Mouse (Mus musculus): Measurements from ENCODE around the gene Serpine3. TPM values are rescaled to one million over a fixed set of nuclear protein-coding genes. Genes with fewer than 3 reads are reported as not detected.

Gene Serpine3
- polyA plus RNA-seq, 1 experiment from 2014 or later: not detected

DNA sequence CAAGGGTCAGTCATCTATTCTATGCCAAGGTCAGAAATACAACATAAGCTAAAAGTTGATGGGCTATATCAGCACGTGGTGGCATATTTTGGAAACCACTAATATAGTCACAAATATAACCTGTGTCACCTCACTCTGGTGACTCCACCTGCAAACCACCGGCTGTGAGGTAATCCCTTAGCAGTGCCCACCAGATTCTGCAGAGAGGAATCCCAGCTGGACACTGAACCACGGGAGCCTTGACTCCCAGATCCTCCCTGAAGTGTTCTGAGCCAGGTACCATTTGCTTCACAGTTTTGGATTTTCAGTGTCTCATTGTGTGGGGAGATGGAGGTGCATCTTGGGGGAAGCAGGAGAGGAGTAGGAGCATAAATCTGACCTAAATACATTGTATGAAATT lies 13.1 kb upstream of the Serpine3 start:
- Histone ChIP-seq H3K4me2 (replicated peaks; ENCODE audit: low read depth, low read length) (no peak overlapping the region), H3K4me3 (ENCODE audit: low read length) (no peak overlapping the region), H3K9me3 (ENCODE audit: low read length) (0 out of 2 replicates have a peak, but pooled peaks cover 6% of the 10 kb centered on the region), H3K27me3 (ENCODE audit: insufficient read depth, low read length) (no peaks in the 10 kb centered on the region), H3K4me1 (ENCODE audit: insufficient read depth, low read length) (no peaks in the 10 kb centered on the region), H3K36me3 (ENCODE audit: insufficient read depth, low read length) (no peaks in the 10 kb centered on the region), H3K9ac (replicated peaks; ENCODE audit: low read length) (no peak overlapping the region), H3K27ac (ENCODE audit: low read length) (no peak overlapping the region)
- no peak for ATAC-seq (ENCODE audit: low FRiP score, low TSS enrichment)
- 64% methylated on average over 3 of the region's 3 CpGs for WGBS

DNA sequence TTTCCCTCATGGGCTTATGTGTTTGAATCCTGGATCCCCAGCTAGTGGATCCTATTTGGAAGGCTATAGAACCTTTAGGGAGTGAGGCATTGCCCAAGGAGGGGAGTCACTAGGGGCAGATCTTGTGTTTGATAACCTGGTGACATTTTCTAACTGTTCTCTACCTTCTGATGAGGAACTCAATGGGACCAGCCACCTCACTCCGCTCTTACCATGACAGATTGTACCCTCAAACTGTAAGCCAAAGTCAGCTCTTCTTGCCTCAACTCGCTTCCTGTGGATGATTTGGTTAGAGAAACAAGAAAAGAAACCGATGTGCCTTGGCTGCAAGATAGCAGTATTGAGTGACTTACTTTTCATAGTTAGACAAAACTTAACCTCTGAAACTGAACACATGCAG lies 11.7 kb upstream of the Serpine3 start:
- Histone ChIP-seq H3K4me3 (ENCODE audit: low read length) (no peak overlapping the region), H3K27ac (ENCODE audit: low read length) (no peak overlapping the region), H3K4me1 (ENCODE audit: insufficient read depth, low read length) (no peaks in the 10 kb centered on the region), H3K9ac (replicated peaks; ENCODE audit: low read length) (no peak overlapping the region), H3K4me2 (replicated peaks; ENCODE audit: low read depth, low read length) (no peak overlapping the region), H3K9me3 (ENCODE audit: low read length) (0 out of 2 replicates have a peak, but pooled peaks cover 6% of the 10 kb centered on the region), H3K36me3 (ENCODE audit: insufficient read depth, low read length) (no peaks in the 10 kb centered on the region), H3K27me3 (ENCODE audit: insufficient read depth, low read length) (no peaks in the 10 kb centered on the region)
- 93% methylated on average over 3 of the region's 3 CpGs for WGBS
- ATAC-seq (ENCODE audit: low FRiP score, low TSS enrichment): no peak

DNA sequence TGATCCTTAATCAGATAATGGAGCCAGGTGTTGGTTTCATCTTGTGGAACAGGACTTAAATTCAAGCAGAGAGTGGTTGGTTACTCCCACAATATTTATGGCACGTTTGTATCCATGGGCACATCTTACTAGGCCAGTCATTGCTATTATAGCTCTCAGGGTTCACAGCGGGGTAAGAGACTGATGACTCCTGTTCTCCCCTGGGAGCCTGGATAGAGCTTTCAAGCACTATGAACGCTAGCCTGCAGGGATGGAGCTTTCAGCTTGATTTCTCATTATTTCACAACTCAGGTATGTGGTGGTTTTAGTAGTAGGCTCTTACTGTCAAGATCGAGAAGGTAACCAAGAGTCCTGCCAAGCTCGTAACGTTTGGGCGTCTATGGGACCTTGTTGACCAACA lies 7.5 kb upstream of the Serpine3 start:
- ATAC-seq (ENCODE audit: low FRiP score, low TSS enrichment): no peak

DNA sequence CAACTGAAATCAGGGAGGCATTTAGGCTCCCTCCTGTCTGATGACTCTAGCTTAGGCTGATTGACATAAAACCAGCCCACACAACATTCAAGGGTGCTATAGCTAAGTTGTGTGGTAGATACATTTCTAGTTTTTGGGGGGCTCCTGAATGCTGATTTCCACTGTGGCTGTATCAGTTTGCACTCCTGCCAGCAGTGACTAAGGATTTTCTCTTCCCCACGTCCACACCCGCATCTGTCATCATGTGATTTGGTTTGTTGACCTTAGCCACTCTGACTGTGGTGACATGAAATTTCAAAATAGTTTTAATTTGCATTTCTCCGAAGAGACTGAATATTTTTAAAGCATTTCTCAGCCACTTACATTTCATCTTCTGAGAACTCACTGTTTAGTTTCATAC lies 6.0 kb upstream of the Serpine3 start:
- ATAC-seq (ENCODE audit: low FRiP score, low TSS enrichment): no peak

More for the DNA sequence above, 7.5 kb upstream of the Serpine3 start:
- H3K4me2 ChIP-seq (replicated peaks; ENCODE audit: low read depth, low read length): no peak overlapping the region
- no peak overlapping the region for H3K4me3 ChIP-seq (ENCODE audit: low read length)
- no peaks in the 10 kb centered on the region for H3K4me1 ChIP-seq (ENCODE audit: insufficient read depth, low read length)
- no peaks in the 10 kb centered on the region for H3K36me3 ChIP-seq (ENCODE audit: insufficient read depth, low read length)
- no peak overlapping the region for H3K27ac ChIP-seq (ENCODE audit: low read length)
- WGBS: 81% methylated on average over 7 of the region's 7 CpGs
- no peaks in the 10 kb centered on the region for H3K9me3 ChIP-seq (ENCODE audit: low read length)
- no peaks in the 10 kb centered on the region for H3K27me3 ChIP-seq (ENCODE audit: insufficient read depth, low read length)
- no peak overlapping the region for H3K9ac ChIP-seq (replicated peaks; ENCODE audit: low read length)

DNA sequence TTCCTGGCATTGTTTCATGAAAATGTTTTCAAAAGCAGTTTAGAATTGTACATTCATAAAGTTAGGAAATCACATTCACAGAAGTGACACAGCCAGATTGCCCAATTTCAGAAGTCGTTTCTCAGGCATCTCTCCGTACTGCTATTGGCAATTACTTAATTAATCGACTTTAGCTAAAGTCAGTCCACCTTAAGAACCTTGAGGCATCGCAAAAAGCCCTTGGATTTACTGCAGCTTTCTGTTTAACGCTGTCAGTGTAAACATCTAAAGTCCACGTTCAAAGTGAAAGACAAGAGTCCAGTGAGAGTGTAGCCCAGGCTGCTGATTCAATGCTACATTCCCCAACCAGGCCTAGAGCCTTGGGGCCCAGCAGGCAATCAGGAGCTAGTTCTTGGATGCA lies 1.1 kb upstream of the Serpine3 start:
- Histone ChIP-seq H3K4me2 (replicated peaks; ENCODE audit: low read depth, low read length) (no peak overlapping the region), H3K36me3 (ENCODE audit: insufficient read depth, low read length) (no peaks in the 10 kb centered on the region), H3K4me3 (ENCODE audit: low read length) (no peak overlapping the region), H3K9ac (replicated peaks; ENCODE audit: low read length) (no peak overlapping the region), H3K27ac (ENCODE audit: low read length) (no peak overlapping the region), H3K4me1 (ENCODE audit: insufficient read depth, low read length) (no peaks in the 10 kb centered on the region), H3K27me3 (ENCODE audit: insufficient read depth, low read length) (no peaks in the 10 kb centered on the region), H3K9me3 (ENCODE audit: low read length) (no peaks in the 10 kb centered on the region)
- no peak for ATAC-seq (ENCODE audit: low FRiP score, low TSS enrichment)
- WGBS: 66% methylated on average over 6 of the region's 6 CpGs

More for the DNA sequence above, 6.0 kb upstream of the Serpine3 start:
- Histone ChIP-seq H3K9me3 (ENCODE audit: low read length) (no peaks in the 10 kb centered on the region), H3K27ac (ENCODE audit: low read length) (no peak overlapping the region), H3K27me3 (ENCODE audit: insufficient read depth, low read length) (no peaks in the 10 kb centered on the region), H3K4me2 (replicated peaks; ENCODE audit: low read depth, low read length) (no peak overlapping the region), H3K4me1 (ENCODE audit: insufficient read depth, low read length) (no peaks in the 10 kb centered on the region), H3K4me3 (ENCODE audit: low read length) (no peak overlapping the region), H3K36me3 (ENCODE audit: insufficient read depth, low read length) (no peaks in the 10 kb centered on the region), H3K9ac (replicated peaks; ENCODE audit: low read length) (no peak overlapping the region)
- 73% methylated on average over 3 of the region's 3 CpGs for WGBS

DNA sequence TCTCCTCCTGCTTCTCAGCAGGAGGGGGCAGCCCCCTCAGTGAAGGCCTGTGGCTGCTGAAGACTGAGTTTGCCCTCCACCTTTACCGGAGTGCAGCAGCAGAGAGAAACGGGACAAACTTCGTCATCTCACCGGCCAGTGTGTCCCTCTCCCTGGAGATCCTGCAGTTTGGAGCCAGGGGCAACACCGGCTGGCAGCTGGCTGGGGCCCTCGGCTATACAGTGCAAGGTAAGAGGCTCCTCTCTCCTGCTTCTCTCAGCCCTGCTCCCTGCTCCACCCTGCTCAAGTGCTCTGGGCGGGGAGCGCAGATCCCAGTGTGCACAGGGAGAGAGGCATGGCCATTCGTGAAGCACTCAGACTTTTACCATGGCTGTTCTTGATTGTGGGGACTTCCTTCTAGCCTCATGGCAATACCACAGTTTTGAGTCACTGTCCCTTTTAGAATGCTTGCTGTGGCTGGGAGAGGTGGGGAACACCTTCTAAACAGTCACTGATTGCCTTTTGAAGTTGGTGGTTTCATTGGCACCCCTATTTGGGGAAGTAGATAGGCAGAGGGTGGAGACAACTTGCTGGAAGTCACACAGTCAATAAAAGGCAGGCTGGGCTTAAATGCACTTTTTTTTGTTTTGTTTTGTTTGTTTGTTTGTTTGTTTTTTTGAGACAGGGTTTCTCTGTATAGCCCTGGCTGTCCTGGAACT lies 1.7 kb downstream of the Serpine3 start:
- H3K4me3 ChIP-seq (ENCODE audit: low read length): no peak overlapping the region
- no peaks in the 10 kb centered on the region for H3K27me3 ChIP-seq (ENCODE audit: insufficient read depth, low read length)
- H3K9me3 ChIP-seq (ENCODE audit: low read length): no peaks in the 10 kb centered on the region
- H3K9ac ChIP-seq (replicated peaks; ENCODE audit: low read length): no peak overlapping the region
- 38% methylated on average over 9 of the region's 9 CpGs for WGBS
- H3K4me1 ChIP-seq (ENCODE audit: insufficient read depth, low read length): no peaks in the 10 kb centered on the region
- no peak for ATAC-seq (ENCODE audit: low FRiP score, low TSS enrichment)
- no peaks in the 10 kb centered on the region for H3K36me3 ChIP-seq (ENCODE audit: insufficient read depth, low read length)
- H3K27ac ChIP-seq (ENCODE audit: low read length): no peak overlapping the region
- H3K4me2 ChIP-seq (replicated peaks; ENCODE audit: low read depth, low read length): no peak overlapping the region

DNA sequence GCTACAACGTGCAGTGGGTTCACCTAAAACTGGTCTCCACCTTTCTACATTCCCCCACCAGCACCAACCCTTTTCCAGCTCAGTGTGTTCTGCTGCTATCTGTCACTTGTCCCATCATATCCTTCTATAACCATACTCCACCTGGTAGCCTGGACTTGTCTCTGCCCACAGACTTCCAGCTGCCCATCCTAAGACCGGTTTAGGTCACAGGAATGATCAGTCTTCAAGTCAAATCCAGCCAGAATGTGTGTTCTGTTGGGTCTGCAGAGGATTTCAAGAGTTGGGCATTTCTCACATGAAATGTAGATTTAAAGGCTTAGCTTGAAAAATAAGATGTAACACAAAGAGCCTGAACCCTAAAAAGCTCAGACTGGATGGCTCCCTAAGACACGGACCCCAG lies 10.2 kb downstream of the Serpine3 start:
- Histone ChIP-seq H3K9me3 (ENCODE audit: low read length) (no peaks in the 10 kb centered on the region), H3K4me3 (ENCODE audit: low read length) (no peak overlapping the region), H3K27ac (ENCODE audit: low read length) (no peak overlapping the region), H3K36me3 (ENCODE audit: insufficient read depth, low read length) (no peaks in the 10 kb centered on the region), H3K27me3 (ENCODE audit: insufficient read depth, low read length) (no peaks in the 10 kb centered on the region), H3K9ac (replicated peaks; ENCODE audit: low read length) (no peak overlapping the region), H3K4me1 (ENCODE audit: insufficient read depth, low read length) (no peaks in the 10 kb centered on the region), H3K4me2 (replicated peaks; ENCODE audit: low read depth, low read length) (no peak overlapping the region)
- 88% methylated on average over 3 of the region's 3 CpGs for WGBS
- no peak for ATAC-seq (ENCODE audit: low FRiP score, low TSS enrichment)

DNA sequence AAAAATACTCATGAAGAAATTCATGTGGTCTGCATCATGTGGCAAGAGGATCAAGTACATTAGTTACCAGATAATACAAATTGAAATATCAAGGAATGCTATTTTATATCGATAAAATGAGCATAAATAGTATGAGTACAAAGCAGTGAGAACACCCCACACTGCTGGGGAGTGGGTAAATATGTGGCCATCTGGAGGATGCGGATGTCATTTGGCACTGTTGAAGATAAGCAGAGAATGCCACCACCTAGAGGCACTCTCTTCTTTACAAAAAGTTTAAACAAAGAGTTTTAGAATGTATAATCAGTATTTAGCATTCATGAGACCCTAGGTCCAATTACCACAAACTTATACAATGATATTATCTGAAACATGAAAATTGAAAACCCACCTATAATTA lies 54.7 kb downstream of the Serpine3 start:
- Histone ChIP-seq H3K9me3 (ENCODE audit: low read length) (no peaks in the 10 kb centered on the region), H3K4me1 (ENCODE audit: insufficient read depth, low read length) (no peaks in the 10 kb centered on the region), H3K4me3 (ENCODE audit: low read length) (no peak overlapping the region), H3K4me2 (replicated peaks; ENCODE audit: low read depth, low read length) (no peak overlapping the region), H3K27me3 (ENCODE audit: insufficient read depth, low read length) (no peaks in the 10 kb centered on the region), H3K9ac (replicated peaks; ENCODE audit: low read length) (no peak overlapping the region), H3K27ac (ENCODE audit: low read length) (no peak overlapping the region), H3K36me3 (ENCODE audit: insufficient read depth, low read length) (peaks cover 18% of the 10 kb centered on the region)
- no peak for ATAC-seq (ENCODE audit: low FRiP score, low TSS enrichment)
- 97% methylated on average over 2 of the region's 2 CpGs for WGBS

DNA sequence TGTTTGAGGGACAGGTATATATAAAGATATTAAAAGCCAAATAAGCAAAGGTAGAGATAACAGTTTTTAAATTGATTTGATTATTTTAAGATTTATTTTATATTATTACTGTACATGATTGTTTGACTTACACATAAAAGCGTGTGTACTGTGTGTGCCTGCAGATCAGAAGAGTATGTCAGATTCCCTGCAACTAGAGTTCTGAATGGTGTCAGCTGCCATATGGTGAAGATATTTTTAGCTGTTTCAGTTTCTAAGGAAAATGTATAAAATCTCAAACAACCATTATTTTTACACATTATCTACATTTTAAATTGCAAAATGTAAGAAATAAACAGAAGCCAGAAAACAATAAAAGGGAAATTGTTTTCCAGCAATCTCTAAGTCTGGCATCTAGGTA lies 58.2 kb downstream of the Serpine3 start:
- no peak overlapping the region for H3K4me3 ChIP-seq (ENCODE audit: low read length)
- no peaks in the 10 kb centered on the region for H3K27me3 ChIP-seq (ENCODE audit: insufficient read depth, low read length)
- ATAC-seq (ENCODE audit: low FRiP score, low TSS enrichment): no peak
- 0 out of 2 replicates have a peak, but pooled peaks cover 3% of the 10 kb centered on the region for H3K36me3 ChIP-seq (ENCODE audit: insufficient read depth, low read length)
- no peaks in the 10 kb centered on the region for H3K4me1 ChIP-seq (ENCODE audit: insufficient read depth, low read length)
- H3K4me2 ChIP-seq (replicated peaks; ENCODE audit: low read depth, low read length): no peak overlapping the region
- H3K27ac ChIP-seq (ENCODE audit: low read length): no peak overlapping the region
- 85% methylated on average over 1 of the region's 1 CpGs for WGBS
- no peak overlapping the region for H3K9ac ChIP-seq (replicated peaks; ENCODE audit: low read length)
- no peaks in the 10 kb centered on the region for H3K9me3 ChIP-seq (ENCODE audit: low read length)

DNA sequence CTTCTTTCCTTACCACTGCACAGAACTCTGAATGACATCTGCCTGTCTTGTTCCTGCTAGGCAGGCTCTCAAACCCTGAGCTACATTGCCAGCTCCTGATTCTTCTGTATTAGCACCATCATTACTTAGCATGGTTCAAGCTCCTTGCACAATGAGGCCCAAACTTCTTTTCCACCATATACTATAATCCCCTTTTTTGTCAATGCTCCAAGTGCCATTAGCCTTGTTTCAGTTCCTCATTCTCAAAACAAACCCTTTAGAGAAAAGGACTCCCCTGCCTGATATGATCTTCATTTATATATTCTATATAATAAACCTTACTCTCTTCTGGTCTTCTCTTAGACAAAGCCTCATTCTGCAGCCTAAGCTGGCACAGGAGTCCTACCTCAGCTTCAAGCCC lies 61.1 kb downstream of the Serpine3 start:
- no peak for ATAC-seq (ENCODE audit: low FRiP score, low TSS enrichment)
- no peaks in the 10 kb centered on the region for H3K9me3 ChIP-seq (ENCODE audit: low read length)
- H3K4me1 ChIP-seq (ENCODE audit: insufficient read depth, low read length): no peaks in the 10 kb centered on the region
- no peak overlapping the region for H3K27ac ChIP-seq (ENCODE audit: low read length)
- no peaks in the 10 kb centered on the region for H3K27me3 ChIP-seq (ENCODE audit: insufficient read depth, low read length)
- H3K36me3 ChIP-seq (ENCODE audit: insufficient read depth, low read length): 0 out of 2 replicates have a peak, but pooled peaks cover 3% of the 10 kb centered on the region
- H3K9ac ChIP-seq (replicated peaks; ENCODE audit: low read length): no peak overlapping the region
- H3K4me2 ChIP-seq (replicated peaks; ENCODE audit: low read depth, low read length): no peak overlapping the region
- no peak overlapping the region for H3K4me3 ChIP-seq (ENCODE audit: low read length)

Data from kidney, embryonic 16.5 days (tissue).